Mouse (Mus musculus): ENCODE results near the gene Slc22a7. TPM values are rescaled to one million over a fixed set of nuclear protein-coding genes. Genes with fewer than 3 reads are reported as not detected.

Gene Slc22a7
- polyA plus RNA-seq, 1 experiment from 2014 or later: not detected

DNA sequence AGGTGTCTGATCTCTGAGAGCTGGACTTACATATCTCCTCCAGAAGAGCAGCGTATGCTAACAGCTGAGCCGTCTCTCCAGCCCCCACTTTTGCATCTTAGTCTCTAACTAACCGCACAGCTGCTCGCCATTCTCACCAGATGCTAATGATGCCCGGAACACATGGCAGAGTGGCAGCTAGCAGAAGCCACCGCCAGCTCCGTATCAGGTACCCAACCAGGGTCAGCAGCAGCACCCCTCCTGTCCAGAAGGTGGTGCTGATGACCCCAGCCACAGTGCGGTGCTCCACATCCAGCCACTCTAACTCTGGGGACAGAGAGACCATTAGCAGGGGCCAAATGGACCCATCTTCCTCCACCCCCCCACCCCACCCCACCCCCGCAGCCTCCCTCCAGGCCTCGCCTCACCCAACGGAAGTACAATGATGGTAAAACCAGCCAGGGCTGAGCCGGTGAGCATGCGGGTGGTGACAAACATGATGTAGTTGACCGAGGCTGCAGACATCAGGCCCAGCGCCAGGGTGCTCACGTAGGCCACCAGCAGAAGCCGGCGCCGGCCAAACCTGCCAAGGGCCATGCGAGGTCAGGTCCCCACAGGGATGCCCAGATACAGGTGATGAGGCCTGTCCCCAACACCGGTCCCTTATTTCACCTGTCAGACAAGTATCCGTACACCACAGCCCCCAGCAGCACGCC is 1.4 kb downstream of the Slc22a7 start:
- H3K36me3 ChIP-seq (replicated peaks): no peaks in the 10 kb centered on the region
- H3K4me2 ChIP-seq: no peak overlapping the region
- no peaks in the 10 kb centered on the region for H3K9me3 ChIP-seq (replicated peaks)
- peaks cover 4% of the 10 kb centered on the region; the same call in 1 of the 2 replicates for H3K4me1 ChIP-seq (replicated peaks)
- 20% methylated on average over 23 of the region's 23 CpGs for WGBS (ENCODE audit: insufficient replicate concordance)
- H3K27ac ChIP-seq (replicated peaks): no peak overlapping the region
- no peak overlapping the region for H3K9ac ChIP-seq
- no peak overlapping the region for H3K4me3 ChIP-seq (replicated peaks)
- no peak for ATAC-seq (ENCODE audit: insufficient read depth)
- H3K27me3 ChIP-seq: peaks cover 45% of the 10 kb centered on the region

GRCm38 (mm10) chr17:46433627-46434026 is 4.6 kb downstream of the Slc22a7 start:
- no peak for ATAC-seq (ENCODE audit: insufficient read depth)
- Histone ChIP-seq H3K9me3 (replicated peaks) (no peaks in the 10 kb centered on the region), H3K4me2 (peak overlapping the region; percentile 33), H3K4me1 (replicated peaks) (peaks cover 4% of the 10 kb centered on the region; the same call in 1 of the 2 replicates), H3K27ac (replicated peaks) (no peak overlapping the region), H3K36me3 (replicated peaks) (no peaks in the 10 kb centered on the region), H3K9ac (no peak overlapping the region), H3K4me3 (replicated peaks) (no peak overlapping the region), H3K27me3 (peaks cover 66% of the 10 kb centered on the region)
- 10% methylated on average over 17 of the region's 17 CpGs for WGBS (ENCODE audit: insufficient replicate concordance)

DNA sequence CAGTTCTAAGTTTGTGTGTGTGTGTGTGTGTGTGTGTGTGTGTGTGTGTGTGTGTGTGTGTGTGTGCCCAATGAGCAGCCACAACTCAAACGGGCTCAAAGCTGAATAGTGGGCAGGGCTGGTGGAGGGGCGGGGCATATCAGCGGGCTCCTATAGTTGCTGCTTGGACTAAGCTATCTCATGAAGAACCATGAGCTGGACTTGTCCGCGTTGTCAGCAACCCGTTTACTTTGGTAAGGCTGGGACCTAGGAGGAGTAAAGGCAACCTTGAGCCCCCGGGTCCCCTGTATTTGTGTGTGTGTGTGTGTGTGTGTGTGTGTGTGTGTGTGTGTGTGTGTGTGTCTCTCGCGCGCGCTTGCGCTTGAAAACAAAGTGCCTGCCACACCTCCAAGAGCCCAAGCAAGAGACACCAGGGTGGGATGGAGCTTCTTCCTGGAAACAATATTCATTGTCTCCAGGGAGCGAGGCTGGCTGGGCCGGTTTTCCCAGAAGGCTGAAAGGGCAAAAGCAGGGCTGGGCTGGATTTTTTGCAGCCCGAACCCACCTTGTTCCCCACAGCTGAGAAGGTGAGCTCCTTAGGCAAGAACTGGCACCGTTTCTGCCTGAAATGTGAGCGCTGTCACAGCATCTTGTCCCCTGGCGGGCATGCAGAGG is 9.4 kb downstream of the Slc22a7 start, which contains the start of gene Crip3:
Gene Crip3 (plus strand): TSS at position 166 of the 654 bp plus-strand sequence.
- Histone ChIP-seq H3K27ac (replicated peaks) (no peak within 1 kb of the TSS), H3K27me3 (peaks cover 38% of the 10 kb centered on the region), H3K9me3 (replicated peaks) (no peaks in the 10 kb centered on the region), H3K4me2 (peak within 1 kb of the TSS; percentile 30; the same call in 1 of the 2 replicates), H3K9ac (no peak within 1 kb of the TSS), H3K4me1 (replicated peaks) (peaks cover 2% of the 10 kb centered on the region; the same call in 1 of the 2 replicates), H3K4me3 (replicated peaks) (no peak within 1 kb of the TSS), H3K36me3 (replicated peaks) (no peaks in the 10 kb centered on the region)
- 12% methylated on average over 18 of the region's 18 CpGs for WGBS (ENCODE audit: insufficient replicate concordance)
- no peak for ATAC-seq (ENCODE audit: insufficient read depth)

- Histone ChIP-seq H3K4me2 (no peak overlapping the region), H3K27ac (replicated peaks) (no peak overlapping the region), H3K4me1 (replicated peaks) (no peaks in the 10 kb centered on the region), H3K4me3 (replicated peaks) (no peak overlapping the region), H3K9me3 (replicated peaks) (no peaks in the 10 kb centered on the region), H3K36me3 (replicated peaks) (no peaks in the 10 kb centered on the region), H3K9ac (no peak overlapping the region), H3K27me3 (peaks cover 20% of the 10 kb centered on the region)
- no peak for ATAC-seq (ENCODE audit: insufficient read depth)
Observed at GRCm38 (mm10) chr17:46426496-46426895, 11.8 kb downstream of the Slc22a7 start.

DNA sequence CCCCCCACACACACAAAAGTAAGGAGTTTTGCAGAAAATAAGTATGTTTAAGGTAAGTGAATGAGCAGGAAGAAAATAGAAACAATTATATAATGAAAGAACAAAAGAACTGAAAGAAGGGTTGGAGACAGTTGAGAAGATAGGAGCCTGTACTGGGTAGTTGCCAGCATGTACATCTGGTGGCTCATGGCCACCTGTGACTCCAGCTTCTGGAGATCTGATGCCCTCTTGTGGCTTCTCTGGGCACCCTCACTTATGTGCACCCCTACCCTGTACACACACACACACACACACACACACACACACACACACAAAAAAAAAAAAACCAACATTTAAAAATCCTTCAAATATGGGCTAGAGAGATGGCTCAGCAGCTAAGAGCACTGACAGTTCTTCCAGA is 18.5 kb downstream of the Slc22a7 start:
- Histone ChIP-seq H3K4me3 (replicated peaks) (no peak overlapping the region), H3K27ac (replicated peaks) (no peak overlapping the region), H3K27me3 (no peaks in the 10 kb centered on the region), H3K9me3 (replicated peaks) (no peaks in the 10 kb centered on the region), H3K36me3 (replicated peaks) (no peaks in the 10 kb centered on the region), H3K4me1 (replicated peaks) (no peaks in the 10 kb centered on the region), H3K9ac (no peak overlapping the region), H3K4me2 (no peak overlapping the region)
- no peak for ATAC-seq (ENCODE audit: insufficient read depth)

- no peak for ATAC-seq (ENCODE audit: insufficient read depth)
- 73% methylated on average over 5 of the region's 5 CpGs for WGBS (ENCODE audit: insufficient replicate concordance)
- no peak overlapping the region for H3K9ac ChIP-seq
- H3K27me3 ChIP-seq: no peaks in the 10 kb centered on the region
- no peak overlapping the region for H3K27ac ChIP-seq (replicated peaks)
- no peaks in the 10 kb centered on the region for H3K4me1 ChIP-seq (replicated peaks)
- H3K36me3 ChIP-seq (replicated peaks): no peaks in the 10 kb centered on the region
- H3K4me3 ChIP-seq (replicated peaks): no peak overlapping the region
- no peaks in the 10 kb centered on the region for H3K9me3 ChIP-seq (replicated peaks)
- no peak overlapping the region for H3K4me2 ChIP-seq
Observed at GRCm38 (mm10) chr17:46418628-46419027, 19.6 kb downstream of the Slc22a7 start.

GRCm38 (mm10) chr17:46408478-46408877 is 29.8 kb downstream of the Slc22a7 start:
- H3K36me3 ChIP-seq (replicated peaks): peaks cover 41% of the 10 kb centered on the region

GRCm38 (mm10) chr17:46394631-46395030 is 43.6 kb downstream of the Slc22a7 start:
- no peaks in the 10 kb centered on the region for H3K4me1 ChIP-seq (replicated peaks)
- no peaks in the 10 kb centered on the region for H3K9me3 ChIP-seq (replicated peaks)
- no peak overlapping the region for H3K4me3 ChIP-seq (replicated peaks)
- no peak overlapping the region for H3K4me2 ChIP-seq
- H3K36me3 ChIP-seq (replicated peaks): peaks cover 13% of the 10 kb centered on the region; the same call in 1 of the 2 replicates
- no peak overlapping the region for H3K9ac ChIP-seq
- no peak overlapping the region for H3K27ac ChIP-seq (replicated peaks)
- ATAC-seq (ENCODE audit: insufficient read depth): no peak
- H3K27me3 ChIP-seq: no peaks in the 10 kb centered on the region
- WGBS (ENCODE audit: insufficient replicate concordance): 77% methylated on average over 1 of the region's 1 CpGs

More at GRCm38 (mm10) chr17:46408478-46408877, 29.8 kb downstream of the Slc22a7 start:
- 43% methylated on average over 3 of the region's 3 CpGs for WGBS (ENCODE audit: insufficient replicate concordance)
- H3K9me3 ChIP-seq (replicated peaks): no peaks in the 10 kb centered on the region
- no peak overlapping the region for H3K27ac ChIP-seq (replicated peaks)
- no peaks in the 10 kb centered on the region for H3K4me1 ChIP-seq (replicated peaks)
- H3K4me3 ChIP-seq (replicated peaks): no peak overlapping the region
- no peak for ATAC-seq (ENCODE audit: insufficient read depth)
- H3K27me3 ChIP-seq: no peaks in the 10 kb centered on the region
- H3K4me2 ChIP-seq: no peak overlapping the region
- no peak overlapping the region for H3K9ac ChIP-seq

- WGBS (ENCODE audit: insufficient replicate concordance): 40% methylated on average over 2 of the region's 2 CpGs
- Histone ChIP-seq H3K4me3 (replicated peaks) (no peak overlapping the region), H3K9me3 (replicated peaks) (no peaks in the 10 kb centered on the region), H3K9ac (no peak overlapping the region), H3K27ac (replicated peaks) (no peak overlapping the region), H3K4me2 (no peak overlapping the region), H3K36me3 (replicated peaks) (0 out of 2 replicates have a peak, but pooled peaks cover 11% of the 10 kb centered on the region), H3K4me1 (replicated peaks) (peaks cover 3% of the 10 kb centered on the region; the same call in 1 of the 2 replicates), H3K27me3 (no peaks in the 10 kb centered on the region)
- no peak for ATAC-seq (ENCODE audit: insufficient read depth)
Observed at GRCm38 (mm10) chr17:46393012-46393411, 45.2 kb downstream of the Slc22a7 start.

DNA sequence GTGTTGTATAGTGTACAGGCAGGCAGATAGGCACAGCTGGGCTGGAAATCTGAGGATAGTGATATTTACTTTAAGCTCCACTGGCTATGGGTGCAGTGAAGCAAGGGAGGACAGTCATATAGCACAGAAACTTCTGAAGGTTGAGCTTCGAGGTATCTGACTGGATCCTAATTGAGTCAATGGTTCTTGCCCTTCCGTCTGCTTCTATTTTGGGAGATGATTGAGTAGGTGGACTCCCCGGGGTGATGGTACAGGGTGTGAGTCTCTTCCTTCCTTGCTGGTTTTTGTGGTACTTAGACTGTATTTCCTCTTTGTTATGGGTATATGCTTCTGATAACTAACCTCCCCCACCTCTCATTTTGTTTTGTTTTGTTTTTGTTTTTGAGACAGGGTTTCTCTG is 50.1 kb downstream of the Slc22a7 start:
- H3K27me3 ChIP-seq: peaks cover 28% of the 10 kb centered on the region
- 0 out of 2 replicates have a peak, but pooled peaks cover 5% of the 10 kb centered on the region for H3K36me3 ChIP-seq (replicated peaks)
- no peak overlapping the region for H3K4me3 ChIP-seq (replicated peaks)
- peaks cover 18% of the 10 kb centered on the region for H3K4me1 ChIP-seq (replicated peaks)
- H3K9me3 ChIP-seq (replicated peaks): no peaks in the 10 kb centered on the region
- H3K4me2 ChIP-seq: no peak overlapping the region
- 33% methylated on average over 3 of the region's 3 CpGs for WGBS (ENCODE audit: insufficient replicate concordance)
- no peak overlapping the region for H3K27ac ChIP-seq (replicated peaks)
- no peak for ATAC-seq (ENCODE audit: insufficient read depth)
- H3K9ac ChIP-seq: no peak overlapping the region

DNA sequence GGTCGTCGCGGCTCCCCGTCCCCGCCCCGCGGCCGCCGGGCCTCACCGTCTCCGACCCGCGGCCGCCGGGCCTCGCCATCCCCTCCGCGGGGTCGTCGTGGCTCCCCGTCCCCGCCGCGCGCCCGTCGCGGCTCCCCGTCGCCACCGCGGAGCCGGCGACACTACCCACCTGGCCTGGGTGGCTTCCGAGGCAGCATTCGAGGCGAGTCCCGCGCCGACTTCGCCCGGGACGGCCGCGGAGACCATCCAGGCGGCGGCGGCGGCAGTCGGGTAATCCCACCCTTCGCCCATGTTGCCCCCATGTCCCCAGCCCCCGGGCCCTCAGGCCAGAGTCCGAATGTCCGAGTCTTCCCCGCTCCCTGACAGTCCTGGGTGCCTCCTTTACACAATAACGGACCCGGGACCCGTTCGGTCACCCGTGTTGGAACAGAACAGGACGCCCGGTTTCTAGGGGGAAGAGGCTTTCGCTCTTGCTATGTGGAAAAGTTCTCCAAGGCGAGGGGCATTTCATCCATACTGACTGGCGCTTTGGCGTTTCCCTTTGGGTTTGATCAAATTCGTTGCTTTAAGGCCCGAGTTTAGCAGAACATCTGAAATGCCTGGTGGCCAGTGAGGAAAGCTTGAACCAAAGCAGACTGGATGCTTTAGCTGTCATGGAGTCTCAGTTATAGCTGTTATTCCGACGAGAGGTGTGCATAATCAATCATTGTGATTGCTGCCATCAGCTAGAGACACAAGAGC is 54.0 kb downstream of the Slc22a7 start:
- Histone ChIP-seq H3K27ac (replicated peaks) (peak overlapping the region; percentile 80), H3K4me3 (replicated peaks) (peak overlapping the region; percentile 80), H3K4me2 (peak overlapping the region; percentile 99), H3K4me1 (replicated peaks) (peaks cover 26% of the 10 kb centered on the region), H3K36me3 (replicated peaks) (no peaks in the 10 kb centered on the region), H3K9ac (peak overlapping the region; percentile 85), H3K27me3 (peaks cover 28% of the 10 kb centered on the region), H3K9me3 (replicated peaks) (no peaks in the 10 kb centered on the region)
- under 1% methylated on average over 68 of the region's 70 CpGs for WGBS (ENCODE audit: insufficient replicate concordance)
- peak; percentile 8; the same call in 1 of the 2 replicates for ATAC-seq (ENCODE audit: insufficient read depth)

Data from liver, embryonic 15.5 days (tissue).